Mouse (Mus musculus) adipocyte (in vitro differentiated cells): ENCODE data around the gene Tgfbi.
A peak's percentile ranks its signal among the peaks of the same experiment; 100 is the strongest.

Experiments used
- DNase-seq: peaks from one replicate; pipeline ENCODE4 v3.0.0-alpha.2; 2016; ENCODE audit warnings: low spot score

Gene Tgfbi

DNA sequence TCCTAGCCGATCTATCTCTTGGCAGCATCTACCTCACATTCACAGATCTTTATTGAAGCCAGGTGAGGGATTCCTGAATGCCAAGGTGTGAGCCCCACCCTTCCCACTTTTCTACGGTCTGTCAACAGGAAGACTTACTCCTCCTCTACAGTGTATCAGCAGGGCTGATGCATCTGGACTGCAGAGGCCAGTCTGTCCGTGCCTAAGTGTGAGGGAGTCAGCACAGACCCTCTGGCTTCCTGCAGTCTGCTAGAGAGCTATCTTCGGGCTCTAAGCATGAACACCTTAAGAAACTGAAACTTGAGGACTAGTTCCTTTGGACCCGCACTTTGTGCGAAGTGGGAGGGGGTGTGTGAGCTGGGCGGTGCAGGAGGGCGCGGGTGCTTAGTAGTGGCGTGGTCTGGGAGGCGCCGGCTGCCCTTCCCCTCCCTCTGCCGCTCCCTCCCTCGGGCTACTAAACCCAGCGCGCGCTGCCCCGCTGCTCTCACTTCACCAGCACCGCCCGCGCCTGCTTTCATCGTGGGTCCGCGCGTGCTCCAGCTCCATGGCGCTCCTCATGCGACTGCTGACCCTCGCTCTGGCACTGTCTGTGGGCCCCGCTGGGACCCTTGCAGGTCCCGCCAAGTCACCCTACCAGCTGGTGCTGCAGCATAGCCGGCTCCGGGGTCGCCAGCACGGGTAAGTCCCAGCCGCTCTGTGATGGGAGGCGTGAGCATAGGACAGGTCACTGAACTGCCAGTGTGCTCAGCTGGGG, at the start of gene Tgfbi:
TSS of gene Tgfbi (plus strand) at position 421 of the 754 bp plus-strand sequence.
- no peak for DNase-seq

DNA sequence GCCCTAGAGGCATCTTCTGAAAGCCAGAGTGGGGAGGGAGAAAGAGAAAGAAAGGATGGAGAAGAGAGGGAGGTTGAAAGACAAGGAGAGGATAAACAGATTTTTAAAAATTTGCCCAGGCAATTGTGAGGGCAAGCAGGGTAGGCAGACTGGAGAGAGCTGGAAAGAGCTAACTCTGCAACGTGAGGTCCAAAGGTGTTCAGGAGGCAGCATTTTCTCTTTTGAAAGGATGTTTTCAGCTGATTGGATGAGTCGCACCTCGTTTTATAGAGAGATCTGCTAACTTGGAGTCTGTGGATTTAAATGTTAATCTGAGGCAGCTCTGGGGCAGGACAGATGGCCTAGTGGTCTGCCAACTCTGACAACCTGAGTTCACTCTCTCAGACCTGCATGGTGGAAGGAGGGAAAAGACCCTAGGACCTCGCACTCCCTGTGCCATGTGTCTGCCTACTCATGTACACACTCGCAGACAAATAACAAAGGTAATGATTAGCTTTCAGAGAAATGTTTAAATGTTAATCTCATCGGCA, 49.4 kb upstream of the Tgfbi start:
- DNase-seq, result no peak

- no peak for DNase-seq
Observed at GRCm38 (mm10) chr13:56561129-56561528, 48.2 kb upstream of the Tgfbi start.

GRCm38 (mm10) chr13:56563075-56563474, 46.2 kb upstream of the Tgfbi start:
- peak; percentile 55 for DNase-seq

- no peak for DNase-seq
Observed at GRCm38 (mm10) chr13:56566336-56566735, 43.0 kb upstream of the Tgfbi start.

DNA sequence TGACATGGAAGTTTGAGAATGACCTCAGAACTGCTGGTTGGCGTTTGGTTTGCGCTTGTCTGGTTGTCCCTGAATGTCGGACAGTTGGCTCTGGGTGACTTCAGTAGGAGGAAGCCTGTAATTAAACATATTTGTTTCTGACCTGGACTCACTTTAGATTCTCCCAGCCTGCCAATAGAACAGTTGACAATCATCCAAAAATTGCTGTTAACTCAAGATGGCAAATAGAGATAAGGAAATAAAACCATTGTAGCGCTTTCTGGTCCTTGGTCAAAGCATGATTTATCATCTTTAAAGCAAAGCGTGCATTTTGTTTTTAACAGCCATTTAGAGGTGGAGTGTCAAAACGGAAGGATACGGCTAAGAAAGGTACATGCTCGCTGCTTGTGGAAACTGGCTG, 37.7 kb upstream of the Tgfbi start:
- no peak for DNase-seq

DNA sequence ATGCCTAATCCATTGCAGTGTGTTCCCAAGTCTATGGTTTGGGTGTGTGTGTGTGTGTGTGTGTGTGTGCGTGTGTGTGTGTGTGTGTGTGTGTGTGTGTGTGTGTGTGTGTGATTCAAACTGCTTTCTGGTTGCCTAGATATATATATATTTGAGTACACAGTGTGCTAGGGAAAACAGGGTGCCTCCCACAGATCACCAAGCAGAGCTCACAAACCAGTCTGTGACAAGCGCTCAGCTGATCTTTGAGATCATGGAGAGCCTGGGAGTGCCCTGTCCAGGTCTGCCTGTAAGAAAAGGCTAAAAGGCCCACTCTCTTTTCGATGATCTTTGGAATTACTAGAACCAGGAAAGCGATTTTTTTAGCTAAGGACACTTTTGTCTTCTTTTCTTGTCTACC, 34.2 kb upstream of the Tgfbi start:
- DNase-seq, result no peak

DNA sequence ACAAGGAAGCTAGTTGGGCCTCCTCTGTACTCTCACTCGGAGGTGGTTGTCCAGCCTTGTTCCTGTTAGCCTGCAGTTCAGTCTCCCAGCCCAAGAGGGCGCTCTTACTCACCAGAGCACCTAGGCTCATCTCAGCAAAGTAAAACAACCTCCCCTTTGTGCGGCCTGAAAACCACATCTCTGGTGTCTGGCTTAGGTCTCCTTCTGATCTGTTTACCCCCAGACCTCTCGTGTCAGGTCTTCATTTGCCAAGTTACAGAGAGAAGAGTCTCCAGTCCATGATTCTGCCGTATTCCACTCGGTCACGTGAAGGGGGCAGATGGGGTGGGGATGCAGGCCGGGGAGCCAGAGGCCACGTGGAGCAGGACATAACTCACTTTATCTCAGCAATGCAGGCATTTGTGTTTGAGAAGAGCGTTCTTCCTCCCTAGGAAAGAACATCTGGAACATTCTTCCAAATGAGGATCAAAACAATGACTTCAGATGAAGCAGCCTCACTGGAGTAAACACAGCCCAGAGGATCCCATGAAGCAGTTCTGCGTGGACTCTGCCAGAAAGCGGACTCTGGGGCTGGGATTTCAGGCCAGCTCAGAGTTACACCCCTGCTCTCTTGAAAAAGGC, 33.5 kb upstream of the Tgfbi start:
- peak; percentile 67 for DNase-seq

DNA sequence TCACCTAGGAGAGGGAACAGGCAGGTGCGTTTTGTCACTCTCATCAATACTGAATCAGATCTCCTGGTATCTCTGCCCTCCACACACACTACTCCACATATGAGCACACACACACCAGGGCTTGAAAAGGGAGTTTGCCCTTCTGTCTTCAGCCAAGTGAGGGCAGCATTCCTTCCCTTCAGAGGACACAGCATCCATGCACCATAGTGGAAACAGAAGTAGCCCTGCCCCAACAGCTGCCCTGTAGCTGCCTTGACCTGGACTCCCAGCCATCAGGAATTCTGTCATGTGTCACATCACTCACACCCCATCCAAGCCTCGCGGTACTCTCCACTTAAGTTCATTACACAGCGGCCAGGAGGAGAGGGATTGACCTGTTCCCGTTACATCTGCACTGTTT, 31.2 kb upstream of the Tgfbi start:
- peak; percentile 41 for DNase-seq

DNA sequence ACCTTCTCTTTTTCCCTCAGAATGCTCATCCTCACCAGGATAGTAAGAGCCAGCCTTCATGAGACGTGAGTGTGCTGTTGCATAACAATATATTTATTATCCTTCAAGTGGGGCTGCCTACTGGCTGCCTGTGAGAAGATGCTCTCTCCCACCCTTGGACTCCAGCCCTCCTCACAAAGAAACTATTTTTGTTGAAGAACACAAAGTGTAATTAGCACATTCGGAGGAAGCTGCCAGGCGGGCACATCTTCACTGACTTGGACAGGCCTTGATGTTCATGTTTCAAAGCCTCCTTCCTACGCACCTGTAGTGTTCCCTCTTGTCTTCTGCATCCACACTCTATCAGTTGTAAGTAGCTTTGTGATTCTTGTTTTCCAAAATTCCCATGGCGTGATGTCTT, 28.9 kb upstream of the Tgfbi start:
- no peak for DNase-seq

DNA sequence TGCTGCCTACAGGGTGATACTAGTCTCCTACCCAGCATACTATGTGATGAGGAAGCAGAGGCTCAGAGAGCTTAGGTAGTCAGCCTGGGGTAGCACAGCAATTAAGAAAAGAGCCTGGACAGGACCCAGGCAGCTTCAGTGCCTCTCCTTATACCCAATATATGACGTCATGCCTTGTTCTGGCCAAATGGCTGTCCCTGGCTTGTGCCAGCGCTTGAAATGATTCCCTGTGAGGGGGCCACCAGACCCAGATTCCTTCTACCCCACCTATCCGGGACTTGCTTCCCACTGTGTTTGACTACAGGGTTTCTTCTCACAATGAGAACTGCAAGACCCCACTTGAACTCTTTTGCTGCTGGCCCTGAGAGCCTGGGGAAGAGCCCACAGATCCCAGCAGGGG, 27.8 kb upstream of the Tgfbi start:
- peak; percentile 59 for DNase-seq

DNA sequence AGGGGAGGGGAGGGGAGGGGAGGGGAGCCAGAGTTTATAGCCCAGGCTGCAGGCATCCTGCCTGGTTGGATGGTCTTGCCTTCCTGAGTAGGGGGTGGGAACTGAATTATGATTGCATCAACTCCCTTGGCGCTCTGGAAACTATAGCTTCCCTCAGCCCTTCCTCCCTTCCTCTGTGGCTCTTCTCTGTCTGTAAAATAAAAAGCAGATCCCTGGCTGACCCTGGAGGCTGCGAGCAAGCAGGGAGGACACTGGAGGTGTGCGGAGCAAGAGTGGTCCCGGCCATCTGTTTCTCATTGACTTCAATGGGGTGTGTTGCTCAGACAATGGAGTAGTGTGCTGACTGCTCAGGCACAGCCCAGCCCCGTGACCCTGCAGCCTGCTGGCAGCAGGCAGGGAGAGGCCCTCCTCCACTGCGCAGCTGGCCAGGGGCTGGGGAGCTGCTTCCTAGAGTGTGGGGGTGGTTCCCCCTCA, 27.3 kb upstream of the Tgfbi start:
- peak; percentile 62 for DNase-seq

GRCm38 (mm10) chr13:56582720-56583119, 26.6 kb upstream of the Tgfbi start:
- no peak for DNase-seq

DNA sequence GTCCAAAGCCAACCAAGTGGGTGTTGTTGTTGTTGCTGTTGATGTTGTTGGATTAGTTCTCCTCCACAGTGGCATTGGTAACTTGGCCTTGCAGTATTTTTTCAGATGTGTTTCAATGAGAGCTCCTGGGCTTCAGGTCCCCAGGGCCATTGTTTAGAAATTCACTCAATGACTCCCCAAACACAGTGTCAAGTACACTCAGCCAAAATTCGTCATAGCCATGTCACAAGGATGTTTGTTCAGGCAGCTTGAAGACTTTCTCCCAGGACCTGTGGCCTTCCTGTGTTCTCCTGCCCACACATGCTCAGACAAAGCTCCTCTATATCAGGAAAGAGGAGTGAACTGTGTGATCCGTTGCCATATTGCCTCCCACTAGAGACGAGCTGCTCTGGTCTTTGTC, 23.3 kb upstream of the Tgfbi start:
- no peak for DNase-seq

- DNase-seq, result no peak
Observed at GRCm38 (mm10) chr13:56588454-56589117, 20.7 kb upstream of the Tgfbi start.

GRCm38 (mm10) chr13:56590202-56590601, 19.1 kb upstream of the Tgfbi start:
- DNase-seq, result no peak

- no peak for DNase-seq
Observed at GRCm38 (mm10) chr13:56591191-56591590, 18.1 kb upstream of the Tgfbi start.

- DNase-seq, result no peak
Observed at GRCm38 (mm10) chr13:56591939-56592338, 17.4 kb upstream of the Tgfbi start.

GRCm38 (mm10) chr13:56593196-56593595, 16.1 kb upstream of the Tgfbi start:
- DNase-seq, result no peak

GRCm38 (mm10) chr13:56593961-56594391, 15.3 kb upstream of the Tgfbi start:
- DNase-seq, result no peak

GRCm38 (mm10) chr13:56595246-56595645, 14.1 kb upstream of the Tgfbi start:
- DNase-seq, result no peak

- no peak for DNase-seq
Observed at GRCm38 (mm10) chr13:56597296-56597695, 12.0 kb upstream of the Tgfbi start.
